ENCODE assay signal across 10 mouse cellular contexts in genomic region chr15:100910381-100910841, GRCm38 (mm10). TPM values are rescaled to one million over a fixed set of nuclear protein-coding genes. Genes with fewer than 3 reads are reported as not detected.
A peak's percentile ranks its signal among the peaks of the same experiment; 100 is the strongest.
DNase-seq lines count a peak whose midpoint lies in the region; ATAC-seq lines count a peak whose summit lies in the region.
"Had no signal": no experiment of that assay in that cellular context is flagged by ENCODE, and none has a peak within 500 bp of the region (broad histone marks: within the 10 kb centered on the region; RNA-seq: fewer than 3 reads in every experiment).

No protein-coding gene starts in this region.

- no peak overlapping the region for H3K4me3 ChIP-seq in midbrain, embryonic 11.5 days (ENCODE audit: low read depth, low read length)
- H3K4me3 ChIP-seq: lung, embryonic 15.5 days had no signal

- no peaks in the 10 kb centered on the region for H3K27me3 ChIP-seq in midbrain, embryonic 11.5 days (ENCODE audit: control insufficient read depth, insufficient read depth, low read length)
- H3K27me3 ChIP-seq: lung, embryonic 15.5 days had no signal

- intact Hi-C loops in heart, postnatal 36 days (cut with DNase I): no loop called here

- ATAC-seq in midbrain, embryonic 11.5 days (ENCODE audit: low FRiP score): no peak

- H3K9me3 ChIP-seq in midbrain, embryonic 11.5 days (ENCODE audit: control insufficient read depth, low read length): no peaks in the 10 kb centered on the region
- H3K9me3 ChIP-seq: lung, embryonic 15.5 days had no signal

- H3K4me1 ChIP-seq in midbrain, embryonic 11.5 days (ENCODE audit: control insufficient read depth, insufficient read depth, low read length): peaks cover 18% of the 10 kb centered on the region

- no peak overlapping the region for H3K4me2 ChIP-seq in midbrain, embryonic 11.5 days
- H3K4me2 ChIP-seq: lung, embryonic 15.5 days had no signal

- peak overlapping the region; percentile 82 for H3K27ac ChIP-seq in midbrain, embryonic 11.5 days (ENCODE audit: low read depth, low read length)
- H3K27ac ChIP-seq: lung, embryonic 15.5 days had no signal

- DNase-seq in 3T3-L1 (ENCODE audit: low read depth, low spot score): peak; percentile 72
- DNase-seq in cerebellum, adult 8-10 months: peak; percentile 63
- peak; percentile 76 to 80 for DNase-seq in frontal cortex, postnatal 36 days (ENCODE audit: low spot score in 2 of 2)
- no peak for DNase-seq in midbrain, embryonic 11.5 days (ENCODE audit: low spot score, missing footprints)
- no peak for DNase-seq in urinary bladder, adult 2 months (ENCODE audit: low spot score)
- no peak for DNase-seq in heart, postnatal 36 days
- DNase-seq in thymus, postnatal 25 days: no peak
- no peak for DNase-seq in lung, postnatal 14 days

- 52% methylated on average over 10 of the region's 10 CpGs for WGBS in midbrain, embryonic 11.5 days

- no peaks in the 10 kb centered on the region for H3K36me3 ChIP-seq in midbrain, embryonic 11.5 days (ENCODE audit: control insufficient read depth, insufficient read depth, low read length)
- H3K36me3 ChIP-seq: lung, embryonic 15.5 days had no signal

- H3K9ac ChIP-seq in midbrain, embryonic 11.5 days (ENCODE audit: low read length): no peak overlapping the region
- H3K9ac ChIP-seq: lung, embryonic 15.5 days had no signal

RNA-seq across cellular contexts. Expression of gene Scn8a, which starts 40.8 kb away (rescaled TPM):
- 11.6 and 14.9 TPM in 2 replicates for polyA plus RNA-seq in midbrain, embryonic 11.5 days (2014; fragmentation: Nextera tagmentation; extraction: Ambion mirVana)
- 0.41 and 0.48 TPM in 2 replicates for polyA plus RNA-seq in urinary bladder, adult 2 months (2012; rRNA removed)
- under 1 TPM in 1 of 2 experiments, not detected in 1; 0.56 TPM for total RNA-seq in heart, postnatal 36 days (2021)
- total RNA-seq: hematopoietic stem cell, adult 5-6 weeks had no signal

Comparison
In these comparisons a context has a peak if more than half of its experiments do, and no peak if none do; other contexts are left out.
1. DNase-seq: peak in 3T3-L1 (single experiment), cerebellum, adult 8-10 months (single experiment) and frontal cortex, postnatal 36 days (2 of 2); none in midbrain, embryonic 11.5 days (single experiment), urinary bladder, adult 2 months (single experiment), heart, postnatal 36 days (0 of 2), thymus, postnatal 25 days (single experiment) and lung, postnatal 14 days (single experiment).